Comparison of ENCODE assay signal across 8 mouse cellular contexts in the genomic region with DNA sequence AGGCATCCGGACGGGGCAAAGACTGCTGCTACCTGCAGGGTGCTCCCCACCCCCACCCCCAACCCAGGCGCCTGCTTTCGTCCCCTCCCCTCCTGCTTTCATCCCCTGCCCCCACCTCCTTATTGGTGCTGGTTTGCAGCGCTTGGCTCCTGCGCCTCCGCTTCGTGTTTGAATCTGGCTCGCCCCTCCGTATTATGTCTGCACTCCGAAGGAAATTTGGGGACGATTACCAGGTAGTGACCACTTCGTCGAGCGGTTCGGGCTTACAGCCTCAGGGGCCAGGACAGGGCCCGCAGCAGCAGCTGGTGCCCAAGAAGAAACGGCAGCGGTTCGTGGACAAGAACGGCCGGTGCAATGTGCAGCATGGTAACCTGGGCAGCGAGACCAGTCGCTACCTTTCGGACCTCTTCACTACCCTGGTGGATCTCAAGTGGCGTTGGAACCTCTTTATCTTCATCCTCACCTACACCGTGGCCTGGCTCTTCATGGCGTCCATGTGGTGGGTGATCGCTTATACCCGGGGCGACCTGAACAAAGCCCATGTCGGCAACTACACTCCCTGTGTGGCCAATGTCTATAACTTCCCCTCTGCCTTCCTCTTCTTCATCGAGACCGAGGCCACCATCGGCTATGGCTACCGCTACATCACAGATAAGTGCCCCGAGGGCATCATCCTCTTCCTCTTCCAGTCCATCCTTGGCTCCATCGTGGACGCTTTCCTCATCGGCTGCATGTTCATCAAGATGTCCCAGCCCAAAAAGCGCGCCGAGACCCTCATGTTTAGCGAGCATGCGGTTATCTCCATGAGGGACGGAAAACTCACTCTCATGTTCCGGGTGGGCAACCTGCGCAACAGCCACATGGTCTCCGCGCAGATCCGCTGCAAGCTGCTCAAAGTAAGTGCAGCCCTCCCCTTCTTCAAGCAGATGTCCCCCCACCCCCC. TPM values are rescaled to one million over a fixed set of nuclear protein-coding genes. Genes with fewer than 3 reads are reported as not detected.
DNase-seq lines count a peak whose midpoint lies in the region; ATAC-seq and TF ChIP-seq lines count a peak whose summit lies in the region.

No protein-coding gene starts in this region.

- no peak overlapping the region for H3K27ac ChIP-seq in kidney, postnatal 0 days
- H3K27ac ChIP-seq in hindbrain, embryonic 11.5 days (ENCODE audit: low read depth, low read length) = no peak overlapping the region
- no peak overlapping the region for H3K27ac ChIP-seq in limb, embryonic 13.5 days

- peak overlapping the region; percentile 30 for H3K4me3 ChIP-seq in kidney, postnatal 0 days (replicated peaks; ENCODE audit: low read depth, low read length)
- H3K4me3 ChIP-seq in hindbrain, embryonic 11.5 days (ENCODE audit: low read depth, low read length) = peak overlapping the region; percentile 44
- peak overlapping the region; percentile 50 for H3K4me3 ChIP-seq in limb, embryonic 13.5 days

- no peak for TF ChIP-seq CTCF in kidney, postnatal 0 days (IDR thresholded peaks at IDR 0.05; ENCODE audit: low read depth)

- H3K27me3 ChIP-seq in kidney, postnatal 0 days (ENCODE audit: insufficient read depth, low read length) = peaks cover 20% of the 10 kb centered on the region; the same call in 1 of the 2 replicates
- peaks cover 7% of the 10 kb centered on the region; the same call in 1 of the 2 replicates for H3K27me3 ChIP-seq in hindbrain, embryonic 11.5 days (ENCODE audit: control insufficient read depth, insufficient read depth, low read length)
- H3K27me3 ChIP-seq in limb, embryonic 13.5 days = peaks cover 43% of the 10 kb centered on the region

- ATAC-seq in kidney, postnatal 0 days (replicated peaks; ENCODE audit: low FRiP score, low read depth) = 0 out of 2 replicates have a peak, but pooled peaks have one; percentile 30
- ATAC-seq in hindbrain, embryonic 11.5 days (ENCODE audit: low FRiP score) = peak; percentile 62
- peak; percentile 46 for ATAC-seq in limb, embryonic 13.5 days (ENCODE audit: low FRiP score, low read depth)

- H3K4me1 ChIP-seq in kidney, postnatal 0 days (replicated peaks; ENCODE audit: insufficient read depth, low read length) = 0 out of 2 replicates have a peak, but pooled peaks cover 14% of the 10 kb centered on the region
- 0 out of 2 replicates have a peak, but pooled peaks cover 2% of the 10 kb centered on the region for H3K4me1 ChIP-seq in hindbrain, embryonic 11.5 days (replicated peaks; ENCODE audit: control insufficient read depth, insufficient read depth, low read length)
- H3K4me1 ChIP-seq in limb, embryonic 13.5 days = peaks cover 23% of the 10 kb centered on the region

- DNase-seq in kidney, postnatal 0 days (ENCODE audit: low spot score) = no peak
- no peak for DNase-seq in kidney, adult 9 months
- DNase-seq in embryo, embryonic 9.5 days (ENCODE audit: extremely low spot score) = peak; percentile 50
- peak; percentile 63 for DNase-seq in hindbrain, embryonic 11.5 days (ENCODE audit: low spot score)
- DNase-seq in retina, embryonic 14.5 days (ENCODE audit: low spot score) = peak; percentile 46
- no peak for DNase-seq in spleen, postnatal 10 days (ENCODE audit: low spot score in 2 of 2)
- no peak for DNase-seq in kidney, adult 11 months

- no peak overlapping the region for H3K9ac ChIP-seq in kidney, postnatal 0 days (ENCODE audit: low read depth, low read length)
- peak overlapping the region; percentile 50; the same call in 1 of the 2 replicates for H3K9ac ChIP-seq in hindbrain, embryonic 11.5 days (ENCODE audit: low read depth, low read length)
- peak overlapping the region; percentile 55 for H3K9ac ChIP-seq in limb, embryonic 13.5 days

- 1% methylated on average over 51 of the region's 51 CpGs for WGBS in kidney, postnatal 0 days
- 1% methylated on average over 51 of the region's 51 CpGs for WGBS in hindbrain, embryonic 11.5 days
- WGBS in limb, embryonic 13.5 days = 1% methylated on average over 51 of the region's 51 CpGs

- no peaks in the 10 kb centered on the region for H3K36me3 ChIP-seq in kidney, postnatal 0 days (ENCODE audit: insufficient read depth, low read length)
- H3K36me3 ChIP-seq in hindbrain, embryonic 11.5 days (ENCODE audit: control insufficient read depth, insufficient read depth, low read length) = no peaks in the 10 kb centered on the region
- no peaks in the 10 kb centered on the region for H3K36me3 ChIP-seq in limb, embryonic 13.5 days

- peak overlapping the region; percentile 62 for H3K4me2 ChIP-seq in kidney, postnatal 0 days (ENCODE audit: low read length)
- peak overlapping the region; percentile 92 for H3K4me2 ChIP-seq in hindbrain, embryonic 11.5 days (replicated peaks; ENCODE audit: low read depth, low read length)
- peak overlapping the region; percentile 91 for H3K4me2 ChIP-seq in limb, embryonic 13.5 days (replicated peaks)

- H3K9me3 ChIP-seq in kidney, postnatal 0 days (replicated peaks; ENCODE audit: low read length) = no peaks in the 10 kb centered on the region
- H3K9me3 ChIP-seq in hindbrain, embryonic 11.5 days (ENCODE audit: control insufficient read depth, low read length) = no peaks in the 10 kb centered on the region
- no peaks in the 10 kb centered on the region for H3K9me3 ChIP-seq in limb, embryonic 13.5 days

RNA-seq across cellular contexts. Expression of a gene that starts 1.5 kb away (rescaled TPM):
- 0.03 TPM in 1 of 2 replicates, not detected in the other for polyA plus RNA-seq in kidney, postnatal 0 days (2015; fragmentation: Nextera tagmentation; extraction: Ambion mirVana)
- polyA plus RNA-seq in hindbrain, embryonic 11.5 days (2014; fragmentation: Nextera tagmentation; extraction: Ambion mirVana) = 0.37 and 1.5 TPM in 2 replicates
- 0.34 and 0.39 TPM in 2 replicates for polyA plus RNA-seq in limb, embryonic 13.5 days (2015; fragmentation: Nextera tagmentation; extraction: Ambion mirVana)

Comparison
In these comparisons a context has a peak if more than half of its experiments do, and no peak if none do; other contexts are left out.
1. DNase-seq: peak in embryo, embryonic 9.5 days (single experiment), hindbrain, embryonic 11.5 days (single experiment) and retina, embryonic 14.5 days (single experiment); none in kidney, postnatal 0 days (single experiment), kidney, adult 9 months (single experiment), spleen, postnatal 10 days (0 of 2) and kidney, adult 11 months (single experiment).
2. Peak in every context shown above with its lines, with median percentiles within 50 percentile points of each other: ATAC-seq, H3K4me2 ChIP-seq and H3K4me3 ChIP-seq.